Mouse (Mus musculus) cortical plate, adult 2 months (tissue): ENCODE measurements around the gene Rprml. TPM values are rescaled to one million over a fixed set of nuclear protein-coding genes. Genes with fewer than 3 reads are reported as not detected.
A peak's percentile ranks its signal among the peaks of the same experiment; 100 is the strongest.

Experiments used
- H3K27ac ChIP-seq: fragments of 200-500 bp; 2 replicates; pipeline ENCODE4 v1.5.1; 2012; ENCODE audit warnings: low read length, control low read depth, inconsistent platforms; ENCODE audit not compliant: insufficient read depth
- H3K4me1 ChIP-seq: fragments of 200-500 bp; 2 replicates; pipeline ENCODE4 v1.6.1; 2011; ENCODE audit warnings: low read length; ENCODE audit not compliant: control insufficient read depth, insufficient read depth
- H3K4me3 ChIP-seq: fragments of 200-500 bp; 2 replicates; pipeline ENCODE4 v1.5.1; 2011; ENCODE audit warnings: mild to moderate bottlenecking, low read length, control low read depth; ENCODE audit not compliant: insufficient read depth
- CTCF ChIP-seq: fragments of 200-500 bp; IDR thresholded peaks from 2 replicates; pipeline ENCODE4 v1.5.1; 2011; ENCODE audit warnings: mild to moderate bottlenecking, control low read depth, low read length; ENCODE audit not compliant: insufficient read depth; ENCODE audit errors: extremely low read depth
- POLR2A ChIP-seq: fragments of 200-500 bp; IDR thresholded peaks from 2 replicates; pipeline ENCODE4 v1.6.1; 2011; ENCODE audit warnings: mild to moderate bottlenecking, low read length, control low read depth; ENCODE audit not compliant: insufficient read depth; ENCODE audit errors: extremely low read depth
- polyA plus RNA-seq: library from polyadenylated mRNA; depleted of rRNA; stranded (reverse); fragments of >200 nt; gene quantifications from 2 replicates; pipeline ENCODE4 v1.2.3, GENCODE M21; 2012; rRNA removed

Gene Rprml
- polyA plus RNA-seq, 1 experiment = 107 TPM

DNA sequence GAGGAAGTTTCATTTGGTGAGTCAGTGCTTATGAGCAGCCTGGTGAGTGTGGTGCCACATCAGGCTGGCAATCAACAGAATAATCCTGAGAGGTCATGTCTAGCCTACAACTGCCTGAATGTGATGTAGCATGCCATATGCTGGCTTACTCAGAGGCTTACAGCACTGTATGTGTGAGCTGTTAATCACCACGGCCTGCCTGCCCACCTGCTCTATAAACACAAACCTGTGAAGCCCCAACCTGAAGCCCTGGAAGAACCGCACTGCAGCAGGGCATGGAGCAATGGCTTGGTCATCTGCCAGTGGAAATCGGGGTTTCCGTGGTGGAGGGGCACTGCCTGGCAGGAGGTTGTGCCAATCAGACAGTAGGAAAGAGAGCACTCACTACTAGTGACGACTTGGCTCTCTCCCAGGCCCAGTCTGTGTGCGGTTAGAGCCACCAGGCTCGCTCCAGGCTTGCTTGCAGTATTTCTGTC, 35.9 kb downstream of the Rprml start:
- TF ChIP-seq CTCF (no peak), POLR2A (no peak)
- Histone ChIP-seq H3K27ac (no peak overlapping the region), H3K4me3 (no peak overlapping the region), H3K4me1 (peaks cover 2% of the 10 kb centered on the region; the same call in 1 of the 2 replicates)

- no peak overlapping the region for H3K27ac ChIP-seq
- H3K4me1 ChIP-seq = peaks cover 6% of the 10 kb centered on the region
- no peak overlapping the region for H3K4me3 ChIP-seq
- TF ChIP-seq CTCF (no peak), POLR2A (no peak)
These were observed 37.3 kb downstream of the Rprml start for GRCm38 (mm10) chr11:103686706-103687105.

DNA sequence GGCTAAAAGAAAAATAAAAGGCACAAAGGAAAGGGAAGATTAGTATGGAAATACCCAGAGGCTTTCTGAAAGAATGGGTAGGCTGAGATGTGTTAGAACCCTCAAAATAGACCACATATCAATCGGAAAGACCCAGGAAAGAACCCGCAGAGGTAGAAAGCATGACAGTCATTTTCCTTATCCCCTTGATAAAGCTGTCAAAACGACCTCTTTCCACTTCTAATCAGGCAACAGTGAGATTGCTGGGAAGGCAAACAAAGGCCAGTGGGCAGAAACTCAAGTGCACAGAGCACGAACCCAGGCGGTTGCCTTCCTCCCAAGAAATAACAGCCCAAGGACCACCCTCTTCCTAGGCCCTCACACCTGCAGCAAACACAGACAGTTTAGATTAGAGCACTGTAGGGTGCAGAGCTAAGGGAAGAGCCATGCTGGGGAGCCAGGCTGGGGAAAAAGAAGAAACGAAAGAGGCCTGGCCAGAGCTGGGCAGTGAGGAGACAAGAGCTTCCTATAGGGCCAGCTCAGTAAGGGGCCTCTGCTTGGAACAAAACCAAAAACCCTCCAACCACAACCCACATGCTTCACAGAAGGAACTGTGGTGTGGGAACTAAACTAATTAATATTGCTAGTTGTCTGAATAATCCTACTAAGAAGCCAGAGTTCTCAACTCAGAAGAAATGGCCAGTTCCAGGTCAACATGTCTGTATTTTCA, 39.1 kb downstream of the Rprml start:
- Histone ChIP-seq H3K4me3 (no peak overlapping the region), H3K4me1 (peaks cover 7% of the 10 kb centered on the region), H3K27ac (no peak overlapping the region)
- no peak for TF ChIP-seq POLR2A
- TF ChIP-seq CTCF = no peak

GRCm38 (mm10) chr11:103688980-103689378, 39.6 kb downstream of the Rprml start:
- no peak overlapping the region for H3K4me3 ChIP-seq
- TF ChIP-seq CTCF = no peak
- no peak for TF ChIP-seq POLR2A
- peaks cover 7% of the 10 kb centered on the region for H3K4me1 ChIP-seq
- H3K27ac ChIP-seq = no peak overlapping the region

DNA sequence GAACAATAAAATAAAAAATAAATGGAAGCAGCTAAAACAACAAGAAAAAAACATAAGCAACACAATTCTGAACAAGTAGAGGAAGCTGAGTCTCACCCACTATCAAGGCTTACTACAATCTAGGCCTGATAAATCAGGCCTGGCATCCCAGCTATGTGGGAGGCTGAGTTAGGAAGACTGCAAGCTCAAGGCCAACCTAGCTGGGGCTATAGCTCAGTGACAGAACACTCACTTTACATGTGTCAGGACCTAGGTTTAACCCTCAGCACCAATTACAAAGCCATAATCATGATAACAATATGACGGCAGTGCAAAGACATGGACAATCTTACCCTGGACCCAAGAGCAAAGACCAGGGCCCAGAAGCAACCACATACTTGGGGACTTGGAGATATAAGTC, 41.7 kb downstream of the Rprml start:
- no peak overlapping the region for H3K4me3 ChIP-seq
- no peak overlapping the region for H3K27ac ChIP-seq
- TF ChIP-seq POLR2A = no peak
- TF ChIP-seq CTCF = no peak
- H3K4me1 ChIP-seq = peaks cover 8% of the 10 kb centered on the region

GRCm38 (mm10) chr11:103693241-103693640, 43.9 kb downstream of the Rprml start:
- peaks cover 7% of the 10 kb centered on the region; the same call in 1 of the 2 replicates for H3K4me1 ChIP-seq
- H3K27ac ChIP-seq = no peak overlapping the region
- H3K4me3 ChIP-seq = no peak overlapping the region
- TF ChIP-seq POLR2A (no peak), CTCF (no peak)

GRCm38 (mm10) chr11:103696851-103697564, 47.6 kb downstream of the Rprml start:
- TF ChIP-seq CTCF = no peak
- no peak for TF ChIP-seq POLR2A
- Histone ChIP-seq H3K4me1 (0 out of 2 replicates have a peak, but pooled peaks cover 2% of the 10 kb centered on the region), H3K4me3 (peak overlapping the region; percentile 85), H3K27ac (peak overlapping the region; percentile 99)

DNA sequence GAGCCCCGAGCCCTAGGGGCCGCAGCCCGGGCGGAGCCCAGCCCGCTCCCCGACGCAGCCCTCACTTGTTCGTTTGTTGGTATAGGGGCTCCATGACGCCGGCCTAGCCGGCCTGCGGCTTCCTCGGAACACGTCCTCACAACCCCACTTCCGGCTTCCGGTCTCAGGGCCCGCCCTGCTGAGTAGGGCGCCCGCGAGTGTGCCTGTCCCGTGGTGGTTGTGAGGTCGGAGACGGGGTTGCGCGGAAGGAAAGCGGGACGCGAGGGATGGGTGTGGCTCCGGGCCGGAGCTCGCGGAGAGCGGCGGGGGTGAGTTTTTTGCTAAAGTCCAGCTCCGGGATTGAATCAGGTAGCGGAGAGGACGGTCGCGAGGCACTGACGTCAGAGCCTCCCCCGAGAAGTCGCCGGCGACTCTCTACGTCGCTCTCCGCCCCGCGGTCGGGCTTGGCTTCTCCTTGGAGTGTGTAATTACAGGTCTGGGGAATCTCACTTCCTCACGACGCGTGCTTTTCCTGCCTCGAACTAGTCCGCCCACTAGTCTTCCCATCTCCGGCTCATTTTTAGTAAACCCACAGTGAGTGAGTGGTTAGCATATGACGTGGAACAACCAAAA, 48.3 kb downstream of the Rprml start, which contains the start of gene Gosr2:
Gosr2 (minus strand) TSS at position 334 of the 612 bp plus-strand sequence.
- Histone ChIP-seq H3K4me1 (0 out of 2 replicates have a peak, but pooled peaks cover 2% of the 10 kb centered on the region), H3K27ac (peak within 1 kb of the TSS; percentile 99), H3K4me3 (peak within 1 kb of the TSS; percentile 85)
- TF ChIP-seq CTCF (no peak), POLR2A (peak; percentile 74)

- TF ChIP-seq CTCF (no peak), POLR2A (no peak)
- Histone ChIP-seq H3K4me3 (peak overlapping the region; percentile 85; the same call in 1 of the 2 replicates), H3K27ac (peak overlapping the region; percentile 99; the same call in 1 of the 2 replicates), H3K4me1 (0 out of 2 replicates have a peak, but pooled peaks cover 2% of the 10 kb centered on the region)
These were observed 48.9 kb downstream of the Rprml start for GRCm38 (mm10) chr11:103698226-103698625.

Other genes starting within 250 kb of the Rprml start
- gene Plekhm1, start 236.9 kb upstream of the Rprml start, polyA plus RNA-seq = 16.0 and 16.5 TPM in 2 replicates
- gene Lrrc37a, start 145.0 kb upstream of the Rprml start, polyA plus RNA-seq = not detected in 2 replicates
- gene Gm884, start 28.4 kb upstream of the Rprml start, polyA plus RNA-seq = not detected in 2 replicates
- gene Lyzl6, start 10.7 kb upstream of the Rprml start, polyA plus RNA-seq = not detected in 2 replicates
- 92.3 and 99.9 TPM in 2 replicates for gene Gosr2, start 48.3 kb downstream of the Rprml start, polyA plus RNA-seq
- gene Wnt9b, start 100.3 kb downstream of the Rprml start, polyA plus RNA-seq = 0.09 and 0.10 TPM in 2 replicates
- 2.0 and 2.4 TPM in 2 replicates for gene Wnt3, start 124.6 kb downstream of the Rprml start, polyA plus RNA-seq